Mouse (Mus musculus) ES-E14 (cell line): ENCODE measurements at regions not wholly inside any gene's neighbourhood (a gene's known extent, or its start where the extent isn't known, plus 50 kb on each side); places are given as distances from the start of the nearest gene placed in this dataset.

Source experiments
- DNase-seq: peaks from one replicate; pipeline ENCODE4 v3.0.0-alpha.2; 2013; ENCODE audit warnings: low read depth, low spot score
- H3K27ac ChIP-seq: 2 replicates; pipeline ENCODE4 v1.5.1; 2012; ENCODE audit warnings: low read depth, mild to moderate bottlenecking, low read length, moderate library complexity, mixed read lengths; ENCODE audit not compliant: poor library complexity, insufficient read depth, severe bottlenecking
- H3K36me3 ChIP-seq: 2 replicates; pipeline ENCODE4 v1.6.1; 2012; ENCODE audit warnings: mild to moderate bottlenecking, low read length, moderate library complexity, mixed read lengths; ENCODE audit not compliant: control insufficient read depth, poor library complexity, insufficient read depth, severe bottlenecking
- H3K4me1 ChIP-seq, 2 experiments: fragments of 150-350 bp in 1 of 2; sonication (generic) in 1 of 2; 2 replicates each; pipeline ENCODE4 v1.6.1; 2012; ENCODE audit warnings: low read length in 2 of 2, mild to moderate bottlenecking in 1 of 2, mixed read lengths in 1 of 2; ENCODE audit not compliant: control insufficient read depth in 2 of 2, insufficient read depth in 2 of 2, poor library complexity in 1 of 2
- H3K4me3 ChIP-seq, 2 experiments: fragments of 150-350 bp in 1 of 2; sonication (generic) in 1 of 2; 2 replicates each; pipeline ENCODE4 v1.5.1; 2012; ENCODE audit warnings: low read length in 2 of 2, low read depth in 1 of 2, mild to moderate bottlenecking in 1 of 2, mixed read lengths in 1 of 2; ENCODE audit not compliant: insufficient read depth in 1 of 2, poor library complexity in 1 of 2, severe bottlenecking in 1 of 2
- H3K9ac ChIP-seq: 2 replicates; pipeline ENCODE4 v1.6.1; 2012; ENCODE audit warnings: low read depth, mild to moderate bottlenecking, low read length, mixed read lengths; ENCODE audit not compliant: poor library complexity, insufficient read depth, severe bottlenecking
- H3K9me3 ChIP-seq: fragments of 150-350 bp; sonication (generic); 2 replicates; pipeline ENCODE4 v1.6.1; 2012; ENCODE audit warnings: low read depth, mild to moderate bottlenecking, low read length; ENCODE audit not compliant: control insufficient read depth, insufficient read depth
- CHD2 ChIP-seq: IDR thresholded peaks from 2 replicates; pipeline ENCODE4 v1.6.1; 2014; ENCODE audit warnings: mild to moderate bottlenecking, low read depth, low read length, inconsistent platforms
- HCFC1 ChIP-seq: IDR thresholded peaks from 2 replicates; pipeline ENCODE4 v1.6.1; 2012; ENCODE audit warnings: low read length, inconsistent platforms, borderline replicate concordance; ENCODE audit not compliant: insufficient read depth
- MAFK ChIP-seq: IDR thresholded peaks from 2 replicates; pipeline ENCODE4 v1.6.1; 2014; ENCODE audit warnings: mild to moderate bottlenecking, low read depth, low read length, inconsistent platforms; ENCODE audit not compliant: insufficient read depth
- ZC3H11A ChIP-seq: IDR thresholded peaks from 2 replicates; pipeline ENCODE4 v1.6.1; 2012; ENCODE audit warnings: low read depth, mild to moderate bottlenecking, inconsistent platforms, low read length, borderline replicate concordance
- ZNF384 ChIP-seq: IDR thresholded peaks from 2 replicates; pipeline ENCODE4 v1.6.1; 2012; ENCODE audit warnings: low read depth, low read length, inconsistent platforms
- in situ Hi-C, 2 experiments: fragments of 600-800 bp; cut with MboI; formaldehyde crosslinking; loops; one replicate each; pipeline ENCODE4 v1.15.1; 2025; ENCODE audit warnings: low sequenced_read_pairs in 2 of 2, inconsistent platforms in 1 of 2; ENCODE audit not compliant: unreplicated experiment in 2 of 2

- in situ Hi-C loops: loop anchor here in 1 of 2 experiments (25.0 kb wide), 1 partner anchor 585 kb away; no protein-coding TSS in a partner anchor
- H3K9me3 ChIP-seq: no peaks in the 10 kb centered on the region
- DNase-seq: no peak
- no peak overlapping the region for H3K4me3 ChIP-seq
- TF ChIP-seq HCFC1 (no peak), CHD2 (no peak), MAFK (no peak), ZNF384 (no peak), ZC3H11A (no peak)
- H3K27ac ChIP-seq: no peak overlapping the region
- H3K9ac ChIP-seq: no peak overlapping the region
- no peaks in the 10 kb centered on the region for H3K4me1 ChIP-seq
- H3K36me3 ChIP-seq: no peaks in the 10 kb centered on the region
Observed at GRCm38 (mm10) chr14:60502552-60502951, 129.5 kb downstream of the Amer2 start.

- no peak for DNase-seq
- Histone ChIP-seq H3K9me3 (no peaks in the 10 kb centered on the region), H3K9ac (no peak overlapping the region), H3K27ac (no peak overlapping the region), H3K36me3 (no peaks in the 10 kb centered on the region), H3K4me3 (no peak overlapping the region), H3K4me1 (no peaks in the 10 kb centered on the region)
- in situ Hi-C loops: loop anchor here in 1 of 2 experiments (25.0 kb wide), 1 partner anchor 582 kb away; no protein-coding TSS in a partner anchor
- TF ChIP-seq HCFC1 (no peak), CHD2 (no peak), MAFK (no peak), ZC3H11A (no peak), ZNF384 (no peak)
Observed at GRCm38 (mm10) chr14:60505066-60505465, 128.7 kb upstream of the Spata13 start.

- no peaks in the 10 kb centered on the region for H3K4me1 ChIP-seq
- no peak for DNase-seq
- H3K4me3 ChIP-seq: no peak overlapping the region
- TF ChIP-seq ZC3H11A (no peak), ZNF384 (no peak), HCFC1 (no peak), CHD2 (no peak), MAFK (no peak)
- no peak overlapping the region for H3K9ac ChIP-seq
- H3K9me3 ChIP-seq: no peaks in the 10 kb centered on the region
- in situ Hi-C loops: loop anchor here in 1 of 2 experiments (25.0 kb wide), 1 partner anchor 581 kb away; no protein-coding TSS in a partner anchor
- H3K36me3 ChIP-seq: no peaks in the 10 kb centered on the region
- H3K27ac ChIP-seq: no peak overlapping the region
Observed at GRCm38 (mm10) chr14:60506296-60506695, 127.5 kb upstream of the Spata13 start.

- H3K9ac ChIP-seq: no peak overlapping the region
- in situ Hi-C loops: loop anchor here (10.0 to 25.0 kb wide), 2 partner anchors 181 to 574 kb away; no protein-coding TSS in a partner anchor
- no peak overlapping the region for H3K27ac ChIP-seq
- no peaks in the 10 kb centered on the region for H3K4me1 ChIP-seq
- TF ChIP-seq HCFC1: no peak
- peak; percentile 40; the same call in 1 of the 2 replicates for TF ChIP-seq ZC3H11A
- DNase-seq: peak; percentile 51
- H3K4me3 ChIP-seq: no peak overlapping the region
- H3K36me3 ChIP-seq: no peaks in the 10 kb centered on the region
- H3K9me3 ChIP-seq: no peaks in the 10 kb centered on the region
Observed at GRCm38 (mm10) chr14:60513560-60513959, 120.2 kb upstream of the Spata13 start.
